Mouse (Mus musculus) mammary gland, adult 2 months (tissue): ENCODE results near the gene Phf6. TPM values are rescaled to one million over a fixed set of nuclear protein-coding genes. Genes with fewer than 3 reads are reported as not detected.

ENCODE experiments used
- polyA plus RNA-seq: library from polyadenylated mRNA; depleted of rRNA; stranded (reverse); fragments of >200 nt; gene quantifications from 2 replicates; pipeline ENCODE4 v1.2.3, GENCODE M21; 2012; ENCODE audit warnings: low replicate concordance; rRNA removed

The Phf6 gene
- polyA plus RNA-seq, result 0.81 and 2.5 TPM in 2 replicates

GRCm38 (mm10) chrX:52911587-52912371 is at the start of gene Phf6:
TSS of gene Phf6 (plus strand) at chrX:52912266.

DNA sequence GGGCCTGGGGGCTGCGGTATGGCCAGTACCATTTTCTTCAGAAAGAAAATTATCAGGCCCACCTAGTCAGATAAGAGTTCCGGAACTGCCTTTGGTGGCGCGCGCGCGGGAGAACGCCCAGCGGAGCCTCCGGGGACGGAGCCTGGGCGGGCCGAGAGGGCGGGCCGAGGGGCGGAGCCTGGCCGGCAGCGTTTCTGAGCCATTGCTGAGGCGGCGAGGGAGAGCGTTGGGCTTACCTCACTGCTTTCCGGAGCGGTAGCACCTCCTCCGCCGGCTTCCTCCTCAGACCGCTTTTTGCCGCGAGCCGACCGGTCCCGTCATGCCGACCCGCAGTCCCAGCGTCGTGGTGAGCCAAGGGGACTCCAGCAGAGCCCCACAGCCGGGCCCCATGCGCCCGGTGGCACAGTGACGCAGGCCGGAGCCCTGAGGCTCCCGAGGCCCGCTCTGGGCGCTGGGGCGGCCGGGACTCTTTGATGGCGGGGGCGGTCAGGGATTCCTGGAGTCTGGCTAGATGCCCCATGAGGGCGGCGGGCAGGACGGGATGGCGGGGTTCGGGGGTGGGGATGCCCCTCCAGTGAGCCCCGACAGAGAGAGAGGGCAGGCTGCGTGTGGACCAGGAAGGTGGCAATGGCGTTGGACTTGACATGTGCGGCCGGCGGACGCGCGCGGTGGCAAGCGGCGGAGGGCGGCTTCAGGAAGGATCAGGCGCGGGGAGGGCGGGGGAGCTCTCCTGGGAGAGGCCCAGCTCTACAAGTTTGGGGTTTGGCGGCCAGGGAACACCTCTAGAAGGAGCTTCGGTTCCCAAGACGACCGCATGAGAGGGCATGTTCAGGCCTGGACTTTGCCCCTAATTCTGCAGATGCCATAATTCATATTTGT is 76.1 kb downstream of the Phf6 start, which contains the start of gene Hprt:
Gene Hprt (plus strand): TSS at position 233 of the 879 bp plus-strand sequence.

Other genes starting within 250 kb of the Phf6 start
- gene Ccdc160, start 121.1 kb upstream of the Phf6 start, polyA plus RNA-seq, result 0.10 TPM in 1 of 2 replicates, not detected in the other
- 8.0 and 14.6 TPM in 2 replicates for gene Hprt, start 75.9 kb downstream of the Phf6 start, polyA plus RNA-seq